Mouse (Mus musculus) intestine, postnatal 0 days (tissue): Measurements from ENCODE around the gene Dock1. TPM values are rescaled to one million over a fixed set of nuclear protein-coding genes. Genes with fewer than 3 reads are reported as not detected.

Source experiments
- ATAC-seq: fragments of 200-750 bp; cut with Nextera tagmentation; 2 replicates; pipeline ENCODE4 v1.8.0; 2017; ENCODE audit warnings: mild to moderate bottlenecking, moderate TSS enrichment, moderate library complexity
- H3K27ac ChIP-seq: fragments of 300-500 bp; sonication (generic); 2 replicates; pipeline ENCODE4 v1.5.1; 2014; ENCODE audit warnings: mild to moderate bottlenecking, low read depth, low read length, moderate library complexity
- H3K27me3 ChIP-seq: fragments of 300-500 bp; sonication (generic); replicated peaks from 2 replicates; pipeline ENCODE4 v1.6.1; 2014; ENCODE audit warnings: low read length, mixed read lengths; ENCODE audit not compliant: control insufficient read depth, insufficient read depth
- H3K36me3 ChIP-seq: fragments of 300-500 bp; sonication (generic); 2 replicates; pipeline ENCODE4 v1.6.1; 2014; ENCODE audit warnings: mild to moderate bottlenecking, moderate library complexity; ENCODE audit not compliant: control insufficient read depth, insufficient read depth
- H3K4me1 ChIP-seq: fragments of 300-500 bp; sonication (generic); replicated peaks from 2 replicates; pipeline ENCODE4 v1.6.1; 2014; ENCODE audit warnings: antibody characterized with exemption, low read length, mixed read lengths; ENCODE audit not compliant: control insufficient read depth, insufficient read depth
- H3K4me2 ChIP-seq: fragments of 300-500 bp; sonication (generic); replicated peaks from 2 replicates; pipeline ENCODE4 v1.6.1; 2014; ENCODE audit warnings: low read depth, mild to moderate bottlenecking, moderate library complexity
- H3K4me3 ChIP-seq: fragments of 300-500 bp; sonication (generic); 2 replicates; pipeline ENCODE4 v1.5.1; 2014; ENCODE audit warnings: low read depth, low read length
- H3K9ac ChIP-seq: fragments of 300-500 bp; sonication (generic); 2 replicates; pipeline ENCODE4 v1.6.1; 2014; ENCODE audit warnings: mild to moderate bottlenecking, low read depth, low read length
- H3K9me3 ChIP-seq: fragments of 300-500 bp; sonication (generic); 2 replicates; pipeline ENCODE4 v1.6.1; 2016; ENCODE audit warnings: mixed run types; ENCODE audit not compliant: control insufficient read depth
- CTCF ChIP-seq: sonication (generic); IDR thresholded peaks from 2 replicates; pipeline ENCODE4 v1.5.1; 2016; ENCODE audit warnings: low read depth, mild to moderate bottlenecking, control low read depth, antibody characterized with exemption, moderate library complexity
- WGBS: fragments of 180-500 bp; shearing (Covaris S2); extraction: QIAGEN DNeasy Blood & Tissue Kit; methylation state at CpG from one replicate; pipeline ENCODE4 v1.1.7; 2014; 5-methylcytosine and 5-hydroxymethylcytosine counted together
- polyA plus RNA-seq: library from polyadenylated mRNA; unstranded; fragments of >200 nt; fragmentation: Nextera tagmentation; extraction: Ambion mirVana; gene quantifications from 2 replicates; pipeline ENCODE4 v1.2.1, GENCODE M21; 2015

Dock1 gene
- polyA plus RNA-seq: 8.7 and 9.7 TPM in 2 replicates

- Histone ChIP-seq H3K4me1 (peaks cover 9% of the 10 kb centered on the region; the same call in 1 of the 2 replicates), H3K27me3 (no peaks in the 10 kb centered on the region), H3K27ac (peak within 1 kb of the TSS; percentile 84), H3K36me3 (no peaks in the 10 kb centered on the region), H3K4me3 (peak within 1 kb of the TSS; percentile 94), H3K4me2 (peak within 1 kb of the TSS; percentile 87), H3K9ac (peak within 1 kb of the TSS; percentile 80), H3K9me3 (no peaks in the 10 kb centered on the region)
- WGBS: 2% methylated on average over 70 of the region's 77 CpGs
- 0 out of 2 replicates have a peak, but pooled peaks have one; percentile 15 for TF ChIP-seq CTCF
- peak; percentile 79 for ATAC-seq
Measured at GRCm38 (mm10) chr7:134670312-134671002, at the start of gene Dock1. TSS of gene Dock1 (plus strand) at chr7:134670654.

- Histone ChIP-seq H3K9me3 (no peaks in the 10 kb centered on the region), H3K4me3 (no peak overlapping the region), H3K27ac (no peak overlapping the region), H3K4me2 (no peak overlapping the region), H3K27me3 (no peaks in the 10 kb centered on the region), H3K9ac (no peak overlapping the region), H3K36me3 (no peaks in the 10 kb centered on the region), H3K4me1 (no peaks in the 10 kb centered on the region)
- no peak for TF ChIP-seq CTCF
- no peak for ATAC-seq
- WGBS: 81% methylated on average over 4 of the region's 4 CpGs
Measured at GRCm38 (mm10) chr7:134627906-134628305, 42.5 kb upstream of the Dock1 start.

- WGBS: 73% methylated on average over 8 of the region's 8 CpGs
- Histone ChIP-seq H3K4me2 (no peak overlapping the region), H3K27ac (no peak overlapping the region), H3K36me3 (no peaks in the 10 kb centered on the region), H3K9ac (no peak overlapping the region), H3K4me1 (no peaks in the 10 kb centered on the region), H3K9me3 (no peaks in the 10 kb centered on the region), H3K27me3 (no peaks in the 10 kb centered on the region), H3K4me3 (no peak overlapping the region)
- no peak for TF ChIP-seq CTCF
- ATAC-seq: no peak
Measured at GRCm38 (mm10) chr7:134650246-134650830, 20.1 kb upstream of the Dock1 start.

- no peak for TF ChIP-seq CTCF
- ATAC-seq: no peak
- Histone ChIP-seq H3K4me1 (no peaks in the 10 kb centered on the region), H3K4me3 (no peak overlapping the region), H3K9ac (no peak overlapping the region), H3K27ac (no peak overlapping the region), H3K9me3 (no peaks in the 10 kb centered on the region), H3K36me3 (no peaks in the 10 kb centered on the region), H3K27me3 (no peaks in the 10 kb centered on the region), H3K4me2 (no peak overlapping the region)
- 86% methylated on average over 3 of the region's 3 CpGs for WGBS
Measured at GRCm38 (mm10) chr7:134651071-134651470, 19.4 kb upstream of the Dock1 start.

- 2% methylated on average over 2 of the region's 2 CpGs for WGBS
Measured at GRCm38 (mm10) chr7:134663241-134663640, 7.2 kb upstream of the Dock1 start.

GRCm38 (mm10) chr7:134665642-134666282, 4.7 kb upstream of the Dock1 start:
- 33% methylated on average over 5 of the region's 5 CpGs for WGBS

More at GRCm38 (mm10) chr7:134663241-134663640, 7.2 kb upstream of the Dock1 start:
- no peak for TF ChIP-seq CTCF
- H3K36me3 ChIP-seq: no peaks in the 10 kb centered on the region
- H3K4me3 ChIP-seq: no peak overlapping the region
- peak; percentile 47; the same call in 1 of the 2 replicates for ATAC-seq
- H3K4me2 ChIP-seq: no peak overlapping the region
- H3K27me3 ChIP-seq: no peaks in the 10 kb centered on the region
- H3K9me3 ChIP-seq: 0 out of 2 replicates have a peak, but pooled peaks cover 2% of the 10 kb centered on the region
- peaks cover 8% of the 10 kb centered on the region for H3K4me1 ChIP-seq
- no peak overlapping the region for H3K9ac ChIP-seq
- H3K27ac ChIP-seq: no peak overlapping the region

More at GRCm38 (mm10) chr7:134665642-134666282, 4.7 kb upstream of the Dock1 start:
- TF ChIP-seq CTCF: no peak
- ATAC-seq: peak; percentile 59
- Histone ChIP-seq H3K9me3 (no peaks in the 10 kb centered on the region), H3K4me1 (peaks cover 17% of the 10 kb centered on the region), H3K27ac (no peak overlapping the region), H3K27me3 (no peaks in the 10 kb centered on the region), H3K36me3 (no peaks in the 10 kb centered on the region), H3K9ac (no peak overlapping the region), H3K4me2 (no peak overlapping the region; the same call in 1 of the 2 replicates), H3K4me3 (no peak overlapping the region)
